ENCODE assay signal across 9 mouse cellular contexts in genomic region chr1:189921818-189922592, GRCm38 (mm10). TPM values are rescaled to one million over a fixed set of nuclear protein-coding genes. Genes with fewer than 3 reads are reported as not detected.
DNase-seq lines count a peak whose midpoint lies in the region; ATAC-seq and TF ChIP-seq lines count a peak whose summit lies in the region.
"Had no signal": no experiment of that assay in that cellular context is flagged by ENCODE, and none has a peak within 500 bp of the region (broad histone marks: within the 10 kb centered on the region; RNA-seq: fewer than 3 reads in every experiment).

TSS of gene Smyd2 (minus strand) at chr1:189922363.

- peak within 1 kb of the TSS; percentile 79 for H3K4me3 ChIP-seq in embryonic facial prominence, embryonic 12.5 days
- peak within 1 kb of the TSS; percentile 78 for H3K4me3 ChIP-seq in limb, embryonic 12.5 days (replicated peaks)
- H3K4me3 ChIP-seq in midbrain, embryonic 13.5 days (replicated peaks) = peak within 1 kb of the TSS; percentile 74
- H3K4me3 ChIP-seq in spleen, adult 2 months (ENCODE audit: extremely low read depth, insufficient read depth, insufficient read length) = peak within 1 kb of the TSS; percentile 73

- peak within 1 kb of the TSS; percentile 76 for H3K27ac ChIP-seq in embryonic facial prominence, embryonic 12.5 days
- H3K27ac ChIP-seq in limb, embryonic 12.5 days = peak within 1 kb of the TSS; percentile 69; the same call in 1 of the 2 replicates
- 0 out of 2 replicates have a peak within 1 kb of the TSS, but pooled peaks have one; percentile 5 for H3K27ac ChIP-seq in midbrain, embryonic 13.5 days
- H3K27ac ChIP-seq in spleen, adult 2 months (ENCODE audit: insufficient read depth, low read length) = no peak within 1 kb of the TSS

- TF ChIP-seq POLR2A in spleen, adult 2 months (IDR thresholded peaks at IDR 0.05; ENCODE audit: low read depth, low read length) = no peak

- peak; percentile 95 for DNase-seq in 3134 (ENCODE audit: extremely low read depth, insufficient read length, low spot score)
- DNase-seq in adrenal gland, postnatal 25 days = peak; percentile 80
- DNase-seq in heart, adult 18-20 months = peak; percentile 72 to 84
- peak; percentile 77 for DNase-seq in kidney, adult 18-20 months
- peak in 1 of 2 experiments; percentile 31 for DNase-seq in spleen, adult 2 months (ENCODE audit: low read depth in 1 of 2, low spot score in 2 of 2)

- H3K27me3 ChIP-seq in embryonic facial prominence, embryonic 12.5 days = peaks cover 5% of the 10 kb centered on the region; the same call in 1 of the 2 replicates
- peaks cover 8% of the 10 kb centered on the region for H3K27me3 ChIP-seq in limb, embryonic 12.5 days
- peaks cover 16% of the 10 kb centered on the region for H3K27me3 ChIP-seq in midbrain, embryonic 13.5 days
- H3K27me3 ChIP-seq in spleen, adult 2 months (ENCODE audit: control insufficient read depth, insufficient read depth, low read length) = no peaks in the 10 kb centered on the region

- peak within 1 kb of the TSS; percentile 96 for H3K4me2 ChIP-seq in embryonic facial prominence, embryonic 12.5 days (replicated peaks)
- H3K4me2 ChIP-seq in limb, embryonic 12.5 days = peak within 1 kb of the TSS; percentile 97
- H3K4me2 ChIP-seq in midbrain, embryonic 13.5 days (replicated peaks) = peak within 1 kb of the TSS; percentile 97

- WGBS in embryonic facial prominence, embryonic 12.5 days = under 1% methylated on average over 78 of the region's 90 CpGs
- under 1% methylated on average over 73 of the region's 90 CpGs for WGBS in limb, embryonic 12.5 days
- under 1% methylated on average over 72 of the region's 90 CpGs for WGBS in midbrain, embryonic 13.5 days
- WGBS in spleen, adult 2 months = 1% methylated on average over 76 of the region's 90 CpGs

- H3K9ac ChIP-seq in embryonic facial prominence, embryonic 12.5 days = peak within 1 kb of the TSS; percentile 89
- H3K9ac ChIP-seq in limb, embryonic 12.5 days (replicated peaks) = peak within 1 kb of the TSS; percentile 84
- peak within 1 kb of the TSS; percentile 86 for H3K9ac ChIP-seq in midbrain, embryonic 13.5 days (replicated peaks)

- no peaks in the 10 kb centered on the region for H3K36me3 ChIP-seq in embryonic facial prominence, embryonic 12.5 days
- no peaks in the 10 kb centered on the region for H3K36me3 ChIP-seq in limb, embryonic 12.5 days
- no peaks in the 10 kb centered on the region for H3K36me3 ChIP-seq in midbrain, embryonic 13.5 days
- H3K36me3 ChIP-seq in spleen, adult 2 months (ENCODE audit: control insufficient read depth, insufficient read depth, low read length) = no peaks in the 10 kb centered on the region
- H3K36me3 ChIP-seq: G1E had no signal

- peaks cover 33% of the 10 kb centered on the region for H3K4me1 ChIP-seq in embryonic facial prominence, embryonic 12.5 days
- H3K4me1 ChIP-seq in limb, embryonic 12.5 days (replicated peaks) = peaks cover 37% of the 10 kb centered on the region
- peaks cover 39% of the 10 kb centered on the region for H3K4me1 ChIP-seq in midbrain, embryonic 13.5 days (replicated peaks)
- peaks cover 3% of the 10 kb centered on the region for H3K4me1 ChIP-seq in spleen, adult 2 months (ENCODE audit: control insufficient read depth, insufficient read depth, insufficient read length)

- H3K9me3 ChIP-seq in embryonic facial prominence, embryonic 12.5 days = no peaks in the 10 kb centered on the region
- no peaks in the 10 kb centered on the region for H3K9me3 ChIP-seq in limb, embryonic 12.5 days
- H3K9me3 ChIP-seq in midbrain, embryonic 13.5 days = no peaks in the 10 kb centered on the region

- TF ChIP-seq CTCF in spleen, adult 2 months (IDR thresholded peaks at IDR 0.05; ENCODE audit: extremely low read depth, insufficient read depth, insufficient read length, insufficient replicate concordance) = no peak

- ATAC-seq in embryonic facial prominence, embryonic 12.5 days (ENCODE audit: insufficient number of reproducible peaks, insufficient read depth, low FRiP score, low TSS enrichment) = peak; percentile 77
- ATAC-seq in limb, embryonic 12.5 days (ENCODE audit: insufficient number of reproducible peaks, insufficient read depth, low FRiP score, low TSS enrichment, low read depth) = peak; percentile 66
- ATAC-seq in midbrain, embryonic 13.5 days = peak; percentile 93

RNA-seq across cellular contexts. Expression of gene Smyd2, which starts in this region (rescaled TPM):
- 74.5 and 80.8 TPM in 2 replicates for total RNA-seq in adrenal gland, postnatal 25 days (2021)
- polyA plus RNA-seq in embryonic facial prominence, embryonic 12.5 days (2016; fragmentation: Nextera tagmentation; extraction: Ambion mirVana) = 83.1 and 88.7 TPM in 2 replicates
- total RNA-seq in heart, adult 18-20 months (2021) = 100 to 1,000 TPM in 1 of 2 experiments, 10 to 100 TPM in 1; 92.9 to 112 TPM
- 74.3 and 82.8 TPM in 2 replicates for polyA plus RNA-seq in limb, embryonic 12.5 days (2016; fragmentation: Nextera tagmentation; extraction: Ambion mirVana)
- 44.2 and 45.0 TPM in 2 replicates for polyA plus RNA-seq in midbrain, embryonic 13.5 days (2015; fragmentation: Nextera tagmentation; extraction: Ambion mirVana)
- 13.0 and 14.6 TPM in 2 replicates for polyA plus RNA-seq in spleen, adult 2 months (2012; rRNA removed)
- total RNA-seq: G1E had no signal
- polyA plus RNA-seq: G1E had no signal
